Mouse (Mus musculus) small intestine, adult 2 months (tissue): ENCODE data around the gene Mapkapk2. TPM values are rescaled to one million over a fixed set of nuclear protein-coding genes. Genes with fewer than 3 reads are reported as not detected.
A peak's percentile ranks its signal among the peaks of the same experiment; 100 is the strongest.

ENCODE experiments used
- H3K27ac ChIP-seq: fragments of 200-500 bp; 2 replicates; pipeline ENCODE4 v1.5.1; 2012; ENCODE audit warnings: low read depth, low read length, control low read depth, inconsistent platforms; ENCODE audit not compliant: insufficient read depth
- H3K27me3 ChIP-seq: fragments of 200-500 bp; 2 replicates; pipeline ENCODE4 v1.6.1; 2012; ENCODE audit warnings: mild to moderate bottlenecking, moderate library complexity, low read length, inconsistent platforms; ENCODE audit not compliant: control insufficient read depth, insufficient read depth
- H3K36me3 ChIP-seq: fragments of 200-500 bp; 2 replicates; pipeline ENCODE4 v1.6.1; 2012; ENCODE audit warnings: mild to moderate bottlenecking, low read length, control low read depth, inconsistent platforms; ENCODE audit not compliant: control insufficient read depth, insufficient read depth
- H3K4me1 ChIP-seq: fragments of 200-500 bp; 2 replicates; pipeline ENCODE4 v1.6.1; 2012; ENCODE audit warnings: low read length, inconsistent platforms, mixed read lengths; ENCODE audit not compliant: control insufficient read depth, insufficient read depth, insufficient read length
- H3K4me3 ChIP-seq: fragments of 200-500 bp; 2 replicates; pipeline ENCODE4 v1.5.1; 2012; ENCODE audit warnings: low read depth, mild to moderate bottlenecking, control low read depth, inconsistent platforms, low read length, moderate library complexity
- CTCF ChIP-seq: fragments of 200-500 bp; IDR thresholded peaks from 2 replicates; pipeline ENCODE4 v1.5.1; 2012; ENCODE audit warnings: low read depth, mild to moderate bottlenecking, control low read depth, inconsistent platforms, low read length, moderate library complexity, mixed read lengths; ENCODE audit not compliant: insufficient replicate concordance, insufficient read length; ENCODE audit errors: extremely low read depth
- POLR2A ChIP-seq: fragments of 200-500 bp; IDR thresholded peaks from 2 replicates; pipeline ENCODE4 v1.6.1; 2012; ENCODE audit warnings: low read depth, mild to moderate bottlenecking, control low read depth, inconsistent platforms, low read length, moderate library complexity
- WGBS: fragments of 180-500 bp; shearing (Covaris S2); methylation state at CpG from one replicate; pipeline ENCODE4 v1.1.7; 2018; 5-methylcytosine and 5-hydroxymethylcytosine counted together
- polyA plus RNA-seq: library from polyadenylated mRNA; depleted of rRNA; stranded (reverse); fragments of >200 nt; gene quantifications from 2 replicates; pipeline ENCODE4 v1.2.3, GENCODE M21; 2012

The Mapkapk2 gene
- polyA plus RNA-seq, 1 experiment, result 61.0 TPM

DNA sequence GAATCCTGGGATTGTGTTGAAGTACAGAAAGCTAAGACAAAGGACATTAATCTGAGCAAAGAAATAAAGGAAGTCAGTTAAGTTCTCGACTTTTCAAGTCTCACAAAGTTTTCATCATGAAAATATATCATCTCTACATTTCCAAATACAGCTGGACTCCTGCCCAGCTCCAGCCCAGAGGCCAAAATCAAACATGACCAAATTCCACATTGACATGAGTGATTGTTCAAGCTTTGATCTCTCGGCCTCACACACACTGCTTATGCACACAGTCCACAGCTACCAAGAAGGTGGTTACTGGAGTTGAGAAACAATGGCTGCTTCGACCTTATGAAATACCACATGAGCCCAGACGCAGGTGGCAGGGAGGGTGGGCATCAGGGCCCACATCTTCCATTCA lies 14.0 kb downstream of the Mapkapk2 start:
- Histone ChIP-seq H3K4me3 (no peak overlapping the region), H3K27me3 (no peaks in the 10 kb centered on the region), H3K4me1 (peaks cover 40% of the 10 kb centered on the region), H3K27ac (peak overlapping the region; percentile 22; the same call in 1 of the 2 replicates), H3K36me3 (no peaks in the 10 kb centered on the region)
- 17% methylated on average over 4 of the region's 4 CpGs for WGBS
- TF ChIP-seq POLR2A (no peak), CTCF (no peak)

DNA sequence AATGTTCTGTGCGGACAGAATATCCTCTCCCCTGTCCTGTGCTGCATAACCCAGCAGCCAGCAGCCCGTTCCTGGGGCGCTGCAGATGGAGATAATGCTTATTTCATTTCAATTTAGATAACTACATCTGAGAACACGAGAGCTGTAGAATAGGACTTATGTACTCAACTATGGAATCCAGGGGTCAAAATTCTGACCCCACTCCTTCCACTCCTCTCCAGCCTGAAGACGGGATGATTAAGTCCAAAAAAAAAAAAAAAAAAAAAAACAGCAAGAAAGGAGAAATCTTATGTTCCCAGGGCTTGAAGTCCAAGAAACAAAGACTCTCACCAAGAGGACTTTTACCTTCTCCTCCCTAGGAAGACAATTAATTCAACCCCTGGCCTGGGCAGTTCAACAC lies 14.5 kb downstream of the Mapkapk2 start:
- H3K27me3 ChIP-seq, result no peaks in the 10 kb centered on the region
- H3K27ac ChIP-seq, result peak overlapping the region; percentile 22; the same call in 1 of the 2 replicates
- no peak overlapping the region for H3K4me3 ChIP-seq
- TF ChIP-seq POLR2A, result no peak
- no peak for TF ChIP-seq CTCF
- H3K36me3 ChIP-seq, result no peaks in the 10 kb centered on the region
- H3K4me1 ChIP-seq, result peaks cover 40% of the 10 kb centered on the region
- 48% methylated on average over 5 of the region's 5 CpGs for WGBS

DNA sequence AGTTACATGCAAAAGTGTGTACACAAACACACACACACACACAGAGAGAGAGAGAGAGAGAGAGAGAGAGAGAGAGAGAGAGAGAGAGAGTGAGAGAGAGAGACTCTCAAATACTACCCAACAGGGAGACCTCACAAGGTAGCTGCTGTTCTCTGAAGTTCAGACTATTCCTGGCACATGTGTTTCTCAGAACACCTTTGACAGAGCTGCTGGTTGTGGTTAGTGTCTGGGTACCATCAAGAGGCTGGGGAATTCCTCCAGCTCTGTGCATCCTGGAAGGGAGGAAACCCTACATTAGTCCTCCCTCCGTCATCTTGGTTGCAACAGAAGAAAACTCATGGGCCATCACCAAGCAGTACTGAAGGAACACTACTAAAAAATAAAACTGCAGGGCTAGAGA lies 16.9 kb downstream of the Mapkapk2 start:
- H3K36me3 ChIP-seq, result no peaks in the 10 kb centered on the region
- no peak overlapping the region for H3K4me3 ChIP-seq
- H3K27me3 ChIP-seq, result no peaks in the 10 kb centered on the region
- no peak for TF ChIP-seq CTCF
- TF ChIP-seq POLR2A, result no peak
- peaks cover 36% of the 10 kb centered on the region for H3K4me1 ChIP-seq
- WGBS, result 83% methylated on average over 1 of the region's 1 CpGs
- no peak overlapping the region for H3K27ac ChIP-seq

DNA sequence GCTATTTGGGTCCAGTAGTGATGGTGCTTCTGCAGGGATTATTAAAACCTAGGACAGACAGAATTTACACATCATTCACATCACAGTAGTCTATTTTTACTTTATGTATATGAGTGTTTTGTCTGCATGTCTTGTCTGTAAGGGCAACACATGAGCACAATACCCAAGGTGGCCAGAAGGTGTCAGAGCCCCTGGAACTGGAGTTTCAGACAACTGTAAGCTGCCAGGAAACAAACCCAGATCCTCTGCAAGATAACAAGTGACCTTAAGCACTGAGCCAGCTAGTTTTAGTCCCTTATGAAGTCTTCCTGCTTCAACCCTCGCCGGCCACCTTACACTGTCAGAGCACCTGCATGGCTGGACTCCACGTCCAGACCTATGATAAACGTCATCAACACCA lies 17.9 kb downstream of the Mapkapk2 start:
- TF ChIP-seq CTCF (no peak), POLR2A (no peak)
- H3K27ac ChIP-seq, result no peak overlapping the region
- WGBS, result 18% methylated on average over 4 of the region's 4 CpGs
- H3K4me1 ChIP-seq, result peaks cover 37% of the 10 kb centered on the region
- no peak overlapping the region for H3K4me3 ChIP-seq
- no peaks in the 10 kb centered on the region for H3K27me3 ChIP-seq
- no peaks in the 10 kb centered on the region for H3K36me3 ChIP-seq

DNA sequence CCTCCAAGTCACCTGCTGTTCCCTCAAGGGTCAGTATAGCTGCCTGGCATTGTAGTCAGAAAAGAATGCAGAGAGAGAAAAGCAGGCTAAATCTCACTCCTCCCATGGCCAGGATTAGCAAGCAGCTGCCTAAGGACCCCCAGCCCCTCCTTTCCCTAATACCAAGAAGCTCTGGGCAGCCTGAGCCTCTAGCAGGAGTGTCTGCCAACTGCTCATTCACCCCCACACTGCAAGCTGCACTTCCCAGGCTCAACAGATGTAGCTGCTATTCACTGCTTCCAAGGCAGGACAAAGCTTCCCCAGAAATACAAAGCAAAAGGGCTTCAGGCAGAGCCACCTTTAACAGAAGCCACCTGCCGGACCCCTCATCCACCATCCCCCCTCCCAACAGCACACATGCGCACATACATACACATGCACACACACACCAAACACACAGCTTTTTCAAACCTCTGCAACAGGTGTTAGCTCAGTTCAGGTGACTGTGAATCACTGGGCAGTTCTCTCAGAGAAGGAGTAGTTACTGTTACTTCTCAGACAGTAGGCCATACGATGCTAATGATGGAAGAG lies 18.8 kb downstream of the Mapkapk2 start:
- Histone ChIP-seq H3K4me3 (no peak overlapping the region), H3K4me1 (peaks cover 38% of the 10 kb centered on the region), H3K27ac (no peak overlapping the region), H3K27me3 (no peaks in the 10 kb centered on the region), H3K36me3 (no peaks in the 10 kb centered on the region)
- TF ChIP-seq POLR2A (no peak), CTCF (no peak)
- WGBS, result 73% methylated on average over 3 of the region's 3 CpGs

DNA sequence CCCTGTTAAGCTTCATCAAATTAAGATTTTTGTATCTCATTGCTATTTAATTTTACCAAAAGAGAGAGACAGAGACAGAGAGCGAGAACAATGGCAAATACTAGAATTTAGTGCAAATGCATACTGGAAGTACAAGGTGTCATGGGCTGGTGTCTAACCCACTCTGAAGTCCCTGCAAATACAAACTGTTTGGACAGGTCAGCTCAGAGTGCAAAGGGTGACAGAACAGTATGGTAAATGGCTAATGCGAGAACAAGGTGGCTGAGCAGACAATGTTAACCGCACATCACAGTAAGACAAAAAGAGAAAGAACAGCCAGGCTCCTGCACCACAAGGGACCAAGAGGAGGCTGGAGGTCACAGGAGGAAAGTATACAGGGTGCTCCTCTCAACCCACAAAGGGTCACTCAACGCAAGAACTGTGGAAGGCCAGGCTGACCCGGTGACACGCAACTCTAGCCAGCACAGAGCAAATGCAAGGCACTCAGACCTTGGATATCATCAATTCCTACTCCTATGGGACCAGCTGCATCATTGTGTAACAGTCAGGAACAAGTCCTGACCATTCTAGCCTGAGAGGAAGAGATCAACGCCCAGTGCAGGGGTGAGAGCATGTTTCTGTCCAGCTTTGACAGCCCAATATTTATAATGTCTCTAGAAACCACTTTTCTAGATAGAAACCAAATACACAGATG lies 22.4 kb downstream of the Mapkapk2 start:
- Histone ChIP-seq H3K36me3 (no peaks in the 10 kb centered on the region), H3K27ac (no peak overlapping the region), H3K4me1 (peaks cover 39% of the 10 kb centered on the region), H3K27me3 (no peaks in the 10 kb centered on the region), H3K4me3 (no peak overlapping the region)
- 81% methylated on average over 7 of the region's 7 CpGs for WGBS
- TF ChIP-seq POLR2A (no peak), CTCF (no peak)

DNA sequence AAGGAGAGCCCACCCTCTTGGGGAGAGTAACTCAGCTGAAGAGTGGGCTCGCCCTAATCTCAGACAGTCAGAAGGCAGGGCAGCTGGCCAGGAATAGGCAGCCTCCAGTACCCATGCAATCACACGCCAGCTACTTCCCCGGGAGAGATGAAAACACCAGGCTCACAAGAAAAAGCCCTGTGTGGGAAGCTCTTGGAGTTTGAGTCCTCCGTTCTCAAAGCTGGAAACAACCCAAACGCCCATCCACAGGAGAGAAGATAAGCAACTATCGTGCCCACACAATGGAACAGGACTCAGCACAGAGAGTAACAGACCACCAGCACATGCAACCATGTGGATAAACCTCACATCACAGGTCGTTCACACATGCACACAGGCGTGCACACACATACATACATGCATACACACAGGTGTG lies 23.1 kb downstream of the Mapkapk2 start:
- 57% methylated on average over 8 of the region's 8 CpGs for WGBS
- Histone ChIP-seq H3K27ac (no peak overlapping the region), H3K4me1 (peaks cover 33% of the 10 kb centered on the region), H3K36me3 (no peaks in the 10 kb centered on the region), H3K27me3 (no peaks in the 10 kb centered on the region), H3K4me3 (no peak overlapping the region)
- TF ChIP-seq CTCF, result no peak
- TF ChIP-seq POLR2A, result no peak
